Mouse (Mus musculus) lung, embryonic 14.5 days (tissue): Measurements from ENCODE around the gene Olfr1284. TPM values are rescaled to one million over a fixed set of nuclear protein-coding genes. Genes with fewer than 3 reads are reported as not detected.
"Not testable (repeated sequence)": the region's sequence is repeated elsewhere in the genome, so short reads cannot be mapped to it uniquely, and the experiment has no call there.

Experiments used
- ATAC-seq: fragments of 200-750 bp; cut with Nextera tagmentation; 2 replicates; pipeline ENCODE4 v1.8.0; 2017; ENCODE audit warnings: mild to moderate bottlenecking, moderate TSS enrichment, moderate library complexity; ENCODE audit not compliant: insufficient read depth
- DNase-seq: peaks from one replicate; pipeline ENCODE4 v3.0.0-alpha.2; 2015
- H3K27ac ChIP-seq: fragments of 300-500 bp; sonication (generic); 2 replicates; pipeline ENCODE4 v1.5.1; 2014; ENCODE audit warnings: low read depth, mild to moderate bottlenecking, moderate library complexity
- H3K27me3 ChIP-seq: fragments of 300-500 bp; sonication (generic); 2 replicates; pipeline ENCODE4 v1.6.1; 2014; ENCODE audit warnings: low read length, control low read depth; ENCODE audit not compliant: insufficient read depth
- H3K36me3 ChIP-seq: fragments of 300-500 bp; sonication (generic); 2 replicates; pipeline ENCODE4 v1.6.1; 2014; ENCODE audit warnings: control low read depth; ENCODE audit not compliant: insufficient read depth
- H3K4me1 ChIP-seq: fragments of 300-500 bp; sonication (generic); 2 replicates; pipeline ENCODE4 v1.6.1; 2014; ENCODE audit warnings: antibody characterized with exemption, control low read depth; ENCODE audit not compliant: insufficient read depth
- H3K4me2 ChIP-seq: fragments of 300-500 bp; sonication (generic); 2 replicates; pipeline ENCODE4 v1.6.1; 2014; ENCODE audit warnings: mild to moderate bottlenecking
- H3K4me3 ChIP-seq: fragments of 300-500 bp; sonication (generic); 2 replicates; pipeline ENCODE4 v1.5.1; 2014; ENCODE audit warnings: low read depth, low read length
- H3K9ac ChIP-seq: fragments of 300-500 bp; sonication (generic); 2 replicates; pipeline ENCODE4 v1.6.1; 2014
- H3K9me3 ChIP-seq: fragments of 300-500 bp; sonication (generic); 2 replicates; pipeline ENCODE4 v1.6.1; 2016; ENCODE audit warnings: low read depth, low read length, control low read depth
- CTCF ChIP-seq: IDR thresholded peaks from 2 replicates; pipeline ENCODE4 v1.5.1; 2016; ENCODE audit warnings: antibody characterized with exemption, low read depth
- WGBS: fragments of 180-500 bp; shearing (Covaris S2); extraction: QIAGEN DNeasy Blood & Tissue Kit; methylation state at CpG from one replicate; pipeline ENCODE4 v1.1.7; 2014; 5-methylcytosine and 5-hydroxymethylcytosine counted together
- polyA plus RNA-seq: library from polyadenylated mRNA; unstranded; fragments of >200 nt; fragmentation: Nextera tagmentation; extraction: Ambion mirVana; gene quantifications from 2 replicates; pipeline ENCODE4 v1.2.1, GENCODE M21; 2014

Olfr1284 gene
- not detected in 2 replicates for polyA plus RNA-seq

- Histone ChIP-seq H3K4me1 (no peaks in the 10 kb centered on the region), H3K4me2 (no peak within 1 kb of the TSS), H3K9ac (no peak within 1 kb of the TSS), H3K9me3 (no peaks in the 10 kb centered on the region), H3K27ac (no peak within 1 kb of the TSS), H3K27me3 (no peaks in the 10 kb centered on the region), H3K36me3 (no peaks in the 10 kb centered on the region), H3K4me3 (no peak within 1 kb of the TSS)
- DNase-seq: no peak
- no peak for TF ChIP-seq CTCF
- no peak for ATAC-seq
- WGBS: 88% methylated on average over 1 of the region's 1 CpGs
Observed at GRCm38 (mm10) chr2:111375222-111375621, at the start of gene Olfr1284. Gene Olfr1284, plus strand, starts transcription at chr2:111375522.

DNA sequence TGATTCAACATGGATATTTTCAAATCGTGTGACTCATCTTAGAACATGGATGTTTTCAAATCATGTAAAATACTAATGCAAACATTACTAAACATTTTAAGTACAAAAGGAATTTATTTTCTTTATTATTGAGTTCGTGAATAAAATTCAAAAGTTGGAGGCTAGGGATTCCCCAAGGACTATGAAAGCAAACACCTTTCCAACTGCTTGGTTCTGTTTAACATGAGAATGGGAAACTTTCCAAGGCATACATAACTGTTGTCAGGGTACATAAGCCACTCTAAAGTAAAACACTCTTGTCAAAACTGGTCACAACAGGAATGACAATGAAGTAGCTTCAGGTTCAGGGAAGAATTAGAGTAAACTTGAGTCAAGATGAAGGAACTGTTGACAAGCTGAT lies 49.1 kb upstream of the Olfr1284 start, which contains the start of gene Olfr1281:
Olfr1281 (plus strand) TSS at position 301 of the 400 bp plus-strand sequence.
- no peak for TF ChIP-seq CTCF
- H3K27me3 ChIP-seq: no peaks in the 10 kb centered on the region
- H3K27ac ChIP-seq: no peak within 1 kb of the TSS
- H3K4me1 ChIP-seq: no peaks in the 10 kb centered on the region
- no peak within 1 kb of the TSS for H3K4me2 ChIP-seq
- no peak within 1 kb of the TSS for H3K4me3 ChIP-seq
- no peaks in the 10 kb centered on the region for H3K9me3 ChIP-seq
- WGBS: 64% methylated on average over 2 of the region's 2 CpGs
- ATAC-seq (no peak), DNase-seq (no peak)
- H3K36me3 ChIP-seq: no peaks in the 10 kb centered on the region
- no peak within 1 kb of the TSS for H3K9ac ChIP-seq

- H3K27me3 ChIP-seq, H3K4me1 ChIP-seq, H3K27ac ChIP-seq, ATAC-seq, H3K36me3 ChIP-seq, H3K4me3 ChIP-seq, H3K4me2 ChIP-seq, H3K9me3 ChIP-seq, H3K9ac ChIP-seq, DNase-seq: not testable (repeated sequence)
- 83% methylated on average over 5 of the region's 5 CpGs for WGBS
Observed at GRCm38 (mm10) chr2:111333721-111334120, 41.6 kb upstream of the Olfr1284 start.

GRCm38 (mm10) chr2:111335976-111336375 lies 39.3 kb upstream of the Olfr1284 start, which contains the start of gene Olfr1282:
Gene Olfr1282, minus strand, starts transcription at chr2:111336076.
- Histone ChIP-seq H3K9me3 (no peaks in the 10 kb centered on the region), H3K27me3 (no peaks in the 10 kb centered on the region), H3K9ac (no peak within 1 kb of the TSS), H3K4me3 (no peak within 1 kb of the TSS), H3K4me1 (no peaks in the 10 kb centered on the region), H3K36me3 (no peaks in the 10 kb centered on the region), H3K4me2 (no peak within 1 kb of the TSS), H3K27ac (no peak within 1 kb of the TSS)
- WGBS: 62% methylated on average over 2 of the region's 2 CpGs
- DNase-seq (no peak), ATAC-seq (no peak)
- no peak for TF ChIP-seq CTCF

GRCm38 (mm10) chr2:111366490-111366889 lies 8.8 kb upstream of the Olfr1284 start, which contains the start of gene Olfr1283:
Gene Olfr1283, plus strand, starts transcription at chr2:111366790.
- no peak for DNase-seq
- Histone ChIP-seq H3K9ac (no peak within 1 kb of the TSS), H3K27me3 (no peaks in the 10 kb centered on the region), H3K36me3 (no peaks in the 10 kb centered on the region), H3K9me3 (no peaks in the 10 kb centered on the region), H3K4me2 (no peak within 1 kb of the TSS), H3K4me3 (no peak within 1 kb of the TSS), H3K27ac (no peak within 1 kb of the TSS), H3K4me1 (no peaks in the 10 kb centered on the region)
- no peak for ATAC-seq
- WGBS: 71% methylated on average over 2 of the region's 2 CpGs
- no peak for TF ChIP-seq CTCF

GRCm38 (mm10) chr2:111422931-111423330 lies 47.6 kb downstream of the Olfr1284 start, which contains the start of gene Olfr1286:
Gene Olfr1286, minus strand, starts transcription at chr2:111423115.
- ATAC-seq: no peak
- Histone ChIP-seq H3K4me1 (no peaks in the 10 kb centered on the region), H3K27ac (no peak within 1 kb of the TSS), H3K9me3 (no peaks in the 10 kb centered on the region), H3K9ac (no peak within 1 kb of the TSS), H3K36me3 (no peaks in the 10 kb centered on the region), H3K4me3 (no peak within 1 kb of the TSS), H3K4me2 (no peak within 1 kb of the TSS), H3K27me3 (no peaks in the 10 kb centered on the region)
- no peak for DNase-seq
- 64% methylated on average over 1 of the region's 1 CpGs for WGBS
- TF ChIP-seq CTCF: no peak

Other genes starting within 250 kb of the Olfr1284 start
- not detected in 2 replicates for gene Gm15130, start 222.6 kb upstream of the Olfr1284 start, polyA plus RNA-seq
- gene 4930430A15Rik, start 145.9 kb upstream of the Olfr1284 start, polyA plus RNA-seq: not detected in 2 replicates
- not detected in 2 replicates for gene Olfr1275, start 140.2 kb upstream of the Olfr1284 start, polyA plus RNA-seq
- not detected in 2 replicates for gene Olfr1276, start 121.0 kb upstream of the Olfr1284 start, polyA plus RNA-seq
- gene Olfr1277, start 101.4 kb upstream of the Olfr1284 start, polyA plus RNA-seq: not detected in 2 replicates
- not detected in 2 replicates for gene Olfr1278, start 85.4 kb upstream of the Olfr1284 start, polyA plus RNA-seq
- not detected in 2 replicates for gene Olfr1279, start 74.9 kb upstream of the Olfr1284 start, polyA plus RNA-seq
- gene Olfr1280, start 61.5 kb upstream of the Olfr1284 start, polyA plus RNA-seq: not detected in 2 replicates
- not detected in 2 replicates for gene Olfr1281, start 49.0 kb upstream of the Olfr1284 start, polyA plus RNA-seq
- gene Olfr1282, start 39.4 kb upstream of the Olfr1284 start, polyA plus RNA-seq: not detected in 2 replicates
- gene Olfr1283, start 8.7 kb upstream of the Olfr1284 start, polyA plus RNA-seq: not detected in 2 replicates
- gene Olfr1286, start 47.6 kb downstream of the Olfr1284 start, polyA plus RNA-seq: not detected in 2 replicates
- gene Olfr1287, start 73.6 kb downstream of the Olfr1284 start, polyA plus RNA-seq: not detected in 2 replicates
- gene Olfr1288, start 98.6 kb downstream of the Olfr1284 start, polyA plus RNA-seq: not detected in 2 replicates
- gene Olfr1289, start 105.3 kb downstream of the Olfr1284 start, polyA plus RNA-seq: not detected in 2 replicates
- not detected in 2 replicates for gene Olfr1290, start 118.3 kb downstream of the Olfr1284 start, polyA plus RNA-seq
- gene Olfr1291-ps1, start 121.7 kb downstream of the Olfr1284 start, polyA plus RNA-seq: not detected in 2 replicates
- gene Olfr1293-ps, start 149.7 kb downstream of the Olfr1284 start, polyA plus RNA-seq: not detected in 2 replicates
- not detected in 2 replicates for gene Olfr1294, start 164.8 kb downstream of the Olfr1284 start, polyA plus RNA-seq
- not detected in 2 replicates for gene Olfr1295, start 194.2 kb downstream of the Olfr1284 start, polyA plus RNA-seq